Mouse (Mus musculus) cortical plate, adult 2 months (tissue): ENCODE data around the gene Plekha5.

Experiments used
- CTCF ChIP-seq: fragments of 200-500 bp; IDR thresholded peaks from 2 replicates; pipeline ENCODE4 v1.5.1; 2011; ENCODE audit warnings: mild to moderate bottlenecking, control low read depth, low read length; ENCODE audit not compliant: insufficient read depth; ENCODE audit errors: extremely low read depth
- POLR2A ChIP-seq: fragments of 200-500 bp; IDR thresholded peaks from 2 replicates; pipeline ENCODE4 v1.6.1; 2011; ENCODE audit warnings: mild to moderate bottlenecking, low read length, control low read depth; ENCODE audit not compliant: insufficient read depth; ENCODE audit errors: extremely low read depth

DNA sequence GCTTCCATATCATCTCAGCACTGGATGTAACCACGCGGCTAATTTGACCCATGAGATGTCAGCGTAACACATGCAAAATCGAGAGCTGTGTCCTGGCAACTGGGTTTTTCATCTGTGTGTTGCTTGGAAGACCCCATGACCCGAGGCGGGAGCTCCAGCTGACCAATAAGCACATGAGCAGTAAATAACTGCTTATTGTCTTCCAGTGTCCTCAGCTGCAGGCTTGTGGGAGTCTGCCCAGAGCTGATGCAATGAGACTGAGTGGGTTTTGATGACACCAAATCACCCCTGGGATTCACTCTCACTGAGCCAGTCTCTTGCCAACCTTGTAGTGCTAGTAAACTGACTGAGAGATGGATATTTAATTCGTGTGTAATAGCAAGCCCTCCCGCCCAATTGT is 42.7 kb upstream of the Plekha5 start:
- TF ChIP-seq CTCF (no peak), POLR2A (no peak)
